Mouse (Mus musculus) lung, postnatal 0 days (tissue): ENCODE measurements around the gene Clstn2.

Experiments
- CTCF ChIP-seq: IDR thresholded peaks from 2 replicates; pipeline ENCODE4 v1.5.1; 2016; ENCODE audit warnings: antibody characterized with exemption, mild to moderate bottlenecking
- EP300 ChIP-seq: IDR thresholded peaks from 2 replicates; pipeline ENCODE4 v1.6.1; 2016; ENCODE audit warnings: antibody characterized with exemption, mild to moderate bottlenecking, control low read depth

GRCm38 (mm10) chr9:97753715-97754114 lies 279.3 kb downstream of the Clstn2 start:
- TF ChIP-seq CTCF, result no peak
- TF ChIP-seq EP300, result no peak
